Mouse (Mus musculus) right cerebral cortex, adult 2 months (tissue): ENCODE results near the gene Repin1.

Experiments used
- DNase-seq, 2 experiments: peaks; one replicate each; pipeline ENCODE4 v3.0.0; 2021 to 2022; ENCODE audit warnings: low spot score in 2 of 2

The Repin1 gene

GRCm38 (mm10) chr6:48593158-48594042, at the start of gene Repin1, which contains the start of gene Gm44965:
Gene Repin1, plus strand, starts transcription at chr6:48593883.
Gene Gm44965, plus strand, starts transcription at chr6:48593941.
- peak; percentile 91 for DNase-seq

GRCm38 (mm10) chr6:48545251-48545650, 48.4 kb upstream of the Repin1 start:
- DNase-seq = no peak

- DNase-seq = no peak
Measured at GRCm38 (mm10) chr6:48546271-48546670, 47.4 kb upstream of the Repin1 start.

GRCm38 (mm10) chr6:48546858-48547257, 46.8 kb upstream of the Repin1 start:
- no peak for DNase-seq

- DNase-seq = no peak
Measured at GRCm38 (mm10) chr6:48548314-48548713, 45.4 kb upstream of the Repin1 start.

GRCm38 (mm10) chr6:48552918-48553317, 40.8 kb upstream of the Repin1 start:
- no peak for DNase-seq

GRCm38 (mm10) chr6:48553819-48554218, 39.9 kb upstream of the Repin1 start:
- no peak for DNase-seq

GRCm38 (mm10) chr6:48554280-48555103, 39.2 kb upstream of the Repin1 start, which contains the start of gene Lrrc61:
Gene Lrrc61, plus strand, starts transcription at chr6:48554796.
- DNase-seq = peak; percentile 98 to 99

GRCm38 (mm10) chr6:48555104-48555890, 38.4 kb upstream of the Repin1 start:
- DNase-seq = peak; percentile 64 to 66

- no peak for DNase-seq
Measured at GRCm38 (mm10) chr6:48555956-48556355, 37.7 kb upstream of the Repin1 start.

- DNase-seq = no peak
Measured at GRCm38 (mm10) chr6:48565693-48566310, 27.9 kb upstream of the Repin1 start.

- DNase-seq = no peak
Measured at GRCm38 (mm10) chr6:48566312-48566711, 27.4 kb upstream of the Repin1 start.

GRCm38 (mm10) chr6:48568036-48568984, 25.4 kb upstream of the Repin1 start:
- no peak for DNase-seq

- DNase-seq = no peak
Measured at GRCm38 (mm10) chr6:48569065-48569807, 24.4 kb upstream of the Repin1 start.

- DNase-seq = no peak
Measured at GRCm38 (mm10) chr6:48572014-48572413, 21.7 kb upstream of the Repin1 start.

- DNase-seq = no peak
Measured at GRCm38 (mm10) chr6:48572572-48573061, 21.1 kb upstream of the Repin1 start, which contains the start of gene Rarres2. Gene Rarres2, minus strand, starts transcription at chr6:48572789.

- DNase-seq = no peak
Measured at GRCm38 (mm10) chr6:48573280-48573679, 20.4 kb upstream of the Repin1 start.

GRCm38 (mm10) chr6:48573981-48574380, 19.7 kb upstream of the Repin1 start:
- DNase-seq = no peak

- DNase-seq = no peak
Measured at GRCm38 (mm10) chr6:48578736-48579135, 14.9 kb upstream of the Repin1 start.
